Mouse (Mus musculus) liver, embryonic 14.5 days (tissue): ENCODE data around the gene Ppp6r3.

Experiments used
- CTCF ChIP-seq: IDR thresholded peaks from 2 replicates; pipeline ENCODE4 v1.5.1; 2016; ENCODE audit warnings: antibody characterized with exemption, low read depth, control low read depth
- EP300 ChIP-seq: IDR thresholded peaks from 2 replicates; pipeline ENCODE4 v1.6.1; 2016; ENCODE audit warnings: antibody characterized with exemption, low read depth

DNA sequence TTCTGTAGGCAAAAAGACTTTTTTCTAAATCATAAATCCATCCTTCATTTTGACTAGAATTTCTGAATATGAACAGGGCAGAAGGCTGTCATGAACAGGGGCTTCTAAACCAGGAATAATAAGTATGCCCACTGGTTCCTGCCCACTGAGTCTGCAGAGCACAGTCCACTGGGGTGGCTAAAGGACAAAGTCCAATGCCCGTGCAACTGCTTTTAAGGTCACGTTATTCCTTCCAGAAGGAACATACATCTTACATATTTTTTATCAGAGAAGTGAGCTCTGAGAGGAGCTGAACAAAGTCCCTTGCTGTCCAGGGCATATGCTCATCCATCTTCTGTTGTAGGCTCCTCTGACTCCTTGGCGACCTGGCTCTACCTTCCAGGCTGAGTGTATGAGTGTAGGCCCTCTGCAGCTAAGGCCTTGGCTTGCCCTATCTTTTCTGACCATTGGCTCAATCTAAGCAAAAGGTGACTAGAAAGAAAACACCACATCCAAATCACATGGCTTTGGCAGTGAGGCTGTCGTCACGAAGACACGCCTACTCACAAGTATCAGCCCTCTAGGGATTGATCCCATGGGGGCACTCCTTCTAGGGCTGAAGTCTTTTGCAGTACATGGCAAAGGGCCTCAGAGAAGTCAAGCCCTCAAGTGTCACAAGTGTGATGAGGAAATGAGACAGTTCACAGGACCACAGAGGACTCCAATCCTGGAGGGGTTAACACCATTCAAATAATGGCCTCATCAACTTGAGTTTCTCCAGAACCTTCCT lies 117.0 kb downstream of the Ppp6r3 start:
- TF ChIP-seq CTCF (no peak), EP300 (no peak)
